Mouse (Mus musculus): ENCODE measurements around the gene Ppara. TPM values are rescaled to one million over a fixed set of nuclear protein-coding genes. Genes with fewer than 3 reads are reported as not detected.

Gene Ppara
- polyA plus RNA-seq, 1 experiment: 1.1 TPM

DNA sequence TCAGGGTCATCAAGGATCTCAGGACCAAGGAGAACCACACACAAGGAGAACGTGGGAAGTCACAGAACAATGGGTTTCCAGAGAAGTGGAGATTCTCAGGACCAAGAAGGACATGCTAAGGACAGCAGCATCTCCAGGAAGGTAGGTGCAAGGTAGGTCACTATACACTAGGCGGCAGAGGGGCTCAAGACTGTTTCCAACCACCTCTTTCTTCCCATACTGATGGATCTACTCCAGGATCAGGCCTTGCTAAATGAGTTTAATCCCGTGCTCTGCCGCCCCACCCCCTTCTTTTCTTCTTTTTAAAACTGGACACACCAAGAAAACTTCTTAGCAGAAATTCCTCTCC lies 87.2 kb downstream of the Ppara start:
- 33% methylated on average over 4 of the region's 4 CpGs for WGBS
- no peak overlapping the region for H3K27ac ChIP-seq (ENCODE audit: control insufficient read depth, insufficient read depth, low read depth, low read length, poor library complexity)
- H3K4me1 ChIP-seq (ENCODE audit: control insufficient read depth, insufficient read depth, low read length): no peaks in the 10 kb centered on the region
- no peak overlapping the region for H3K4me3 ChIP-seq (replicated peaks; ENCODE audit: control insufficient read depth, low read depth, low read length)
- no peak for TF ChIP-seq CTCF (IDR thresholded peaks at IDR 0.05; ENCODE audit: control insufficient read depth, insufficient read depth, low read length)
- no peak for TF ChIP-seq POLR2A (IDR thresholded peaks at IDR 0.05; ENCODE audit: borderline replicate concordance, control insufficient read depth, low read depth, low read length)

DNA sequence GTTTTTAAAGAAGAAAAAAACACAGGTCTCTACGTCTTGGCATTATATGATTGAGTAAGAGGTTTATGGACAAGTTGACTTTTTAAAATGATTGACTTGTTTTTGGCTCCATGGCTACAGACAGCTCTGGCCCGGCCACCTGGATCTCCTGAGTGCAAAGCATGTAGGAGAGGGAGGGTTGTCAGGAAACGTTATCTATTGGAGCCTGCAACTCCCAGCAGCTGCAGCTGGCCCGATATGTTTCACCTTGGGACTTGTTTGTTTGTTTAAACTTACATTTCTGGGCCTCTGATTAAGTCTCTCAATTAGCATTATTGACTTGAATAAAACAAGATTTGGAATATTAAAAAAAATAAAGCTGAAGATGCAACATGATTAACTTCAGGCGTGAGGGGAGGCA lies 91.9 kb downstream of the Ppara start:
- Histone ChIP-seq H3K27ac (ENCODE audit: control insufficient read depth, insufficient read depth, low read depth, low read length, poor library complexity) (no peak overlapping the region), H3K4me3 (replicated peaks; ENCODE audit: control insufficient read depth, low read depth, low read length) (no peak overlapping the region), H3K4me1 (ENCODE audit: control insufficient read depth, insufficient read depth, low read length) (no peaks in the 10 kb centered on the region)
- TF ChIP-seq CTCF (IDR thresholded peaks at IDR 0.05; ENCODE audit: control insufficient read depth, insufficient read depth, low read length): no peak
- no peak for TF ChIP-seq POLR2A (IDR thresholded peaks at IDR 0.05; ENCODE audit: borderline replicate concordance, control insufficient read depth, low read depth, low read length)
- 55% methylated on average over 5 of the region's 5 CpGs for WGBS

DNA sequence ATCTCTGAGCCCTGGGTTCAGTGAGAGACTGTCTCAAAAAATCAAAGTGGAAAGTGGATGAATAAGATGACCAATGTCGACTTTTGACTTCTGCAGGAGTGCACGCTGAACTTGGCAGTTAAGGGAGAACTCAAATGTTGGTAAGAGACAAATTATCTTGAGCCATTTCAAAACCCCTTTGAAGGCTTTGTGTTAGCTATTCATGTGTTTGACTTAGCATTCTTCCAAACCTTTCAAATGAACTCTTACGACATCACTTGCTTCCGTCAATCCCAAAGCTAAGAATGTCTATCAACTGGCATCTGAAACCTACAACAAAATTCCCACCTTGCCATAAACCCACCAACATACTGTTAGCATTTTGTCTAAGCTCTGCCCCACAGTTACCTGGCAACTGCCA lies 93.3 kb downstream of the Ppara start:
- Histone ChIP-seq H3K27ac (ENCODE audit: control insufficient read depth, insufficient read depth, low read depth, low read length, poor library complexity) (no peak overlapping the region), H3K4me3 (replicated peaks; ENCODE audit: control insufficient read depth, low read depth, low read length) (no peak overlapping the region), H3K4me1 (ENCODE audit: control insufficient read depth, insufficient read depth, low read length) (no peaks in the 10 kb centered on the region; the same call in 1 of the 2 replicates)
- 77% methylated on average over 4 of the region's 4 CpGs for WGBS
- TF ChIP-seq CTCF (IDR thresholded peaks at IDR 0.05; ENCODE audit: control insufficient read depth, insufficient read depth, low read length) (no peak), POLR2A (IDR thresholded peaks at IDR 0.05; ENCODE audit: borderline replicate concordance, control insufficient read depth, low read depth, low read length) (no peak)

DNA sequence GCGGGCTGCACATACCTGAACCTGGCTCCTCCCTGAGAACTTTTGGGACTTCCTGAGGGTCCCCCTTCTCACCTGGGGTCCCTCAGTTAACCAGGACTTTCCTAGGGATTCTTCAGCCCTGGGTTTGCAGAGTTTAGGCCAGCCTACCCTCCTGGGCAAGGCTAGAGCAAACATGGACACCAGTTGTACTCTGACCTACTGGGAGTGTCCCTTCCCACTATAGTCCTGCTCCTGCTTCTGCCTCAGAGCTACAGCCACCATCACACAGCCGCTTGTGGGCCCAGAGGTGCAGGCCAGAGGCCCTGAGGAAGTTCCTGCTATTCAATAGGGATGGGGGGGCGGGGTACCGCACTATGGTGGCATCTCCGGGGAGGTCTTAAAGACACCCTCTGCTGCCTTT lies 94.7 kb downstream of the Ppara start:
- no peak overlapping the region for H3K27ac ChIP-seq (ENCODE audit: control insufficient read depth, insufficient read depth, low read depth, low read length, poor library complexity)
- WGBS: 74% methylated on average over 5 of the region's 5 CpGs

DNA sequence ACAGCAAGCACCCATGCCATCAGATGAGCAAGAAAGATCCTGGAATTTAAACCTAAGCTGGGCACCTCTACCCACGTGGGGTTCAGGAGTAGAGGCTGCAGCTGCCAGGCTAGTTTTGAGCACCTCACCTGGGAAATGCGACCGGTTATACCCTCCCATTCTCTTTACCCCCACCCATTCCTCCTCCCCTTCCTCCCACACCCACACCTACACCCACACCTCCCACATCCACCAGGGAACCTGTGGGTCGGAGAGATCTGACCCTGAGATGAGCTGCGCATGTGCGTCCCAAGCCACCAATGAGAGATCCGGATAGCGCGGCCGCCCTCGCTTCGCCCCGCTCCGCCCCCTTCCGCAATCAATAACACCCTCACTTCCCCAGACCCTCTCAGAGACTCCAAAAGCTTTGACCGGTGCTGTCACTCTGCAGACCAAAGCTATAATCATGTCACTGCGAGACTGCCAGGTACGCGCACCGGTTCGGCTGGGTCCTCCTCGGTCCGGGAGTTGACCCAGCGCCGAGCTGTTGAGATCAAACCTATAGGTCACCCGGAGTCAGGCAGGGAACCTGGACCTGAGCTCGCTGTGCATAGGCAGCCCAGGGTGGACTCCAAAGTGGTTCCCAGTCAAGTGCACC lies 97.3 kb downstream of the Ppara start, which contains the start of gene Ttc38:
TSS of gene Ttc38 (plus strand) at position 353 of the 637 bp plus-strand sequence.
- H3K4me3 ChIP-seq (replicated peaks; ENCODE audit: control insufficient read depth, low read depth, low read length): peak within 1 kb of the TSS; percentile 86
- WGBS: under 1% methylated on average over 27 of the region's 27 CpGs
- TF ChIP-seq CTCF (IDR thresholded peaks at IDR 0.05; ENCODE audit: control insufficient read depth, insufficient read depth, low read length): no peak
- peak; percentile 69; the same call in 1 of the 2 replicates for TF ChIP-seq POLR2A (IDR thresholded peaks at IDR 0.05; ENCODE audit: borderline replicate concordance, control insufficient read depth, low read depth, low read length)
- H3K27ac ChIP-seq (ENCODE audit: control insufficient read depth, insufficient read depth, low read depth, low read length, poor library complexity): peak within 1 kb of the TSS; percentile 51; the same call in 1 of the 2 replicates
- no peaks in the 10 kb centered on the region; the same call in 1 of the 2 replicates for H3K4me1 ChIP-seq (ENCODE audit: control insufficient read depth, insufficient read depth, low read length)

More for the DNA sequence above, 94.7 kb downstream of the Ppara start:
- H3K4me3 ChIP-seq (replicated peaks; ENCODE audit: control insufficient read depth, low read depth, low read length): no peak overlapping the region
- no peaks in the 10 kb centered on the region; the same call in 1 of the 2 replicates for H3K4me1 ChIP-seq (ENCODE audit: control insufficient read depth, insufficient read depth, low read length)
- TF ChIP-seq CTCF (IDR thresholded peaks at IDR 0.05; ENCODE audit: control insufficient read depth, insufficient read depth, low read length) (no peak), POLR2A (IDR thresholded peaks at IDR 0.05; ENCODE audit: borderline replicate concordance, control insufficient read depth, low read depth, low read length) (no peak)

DNA sequence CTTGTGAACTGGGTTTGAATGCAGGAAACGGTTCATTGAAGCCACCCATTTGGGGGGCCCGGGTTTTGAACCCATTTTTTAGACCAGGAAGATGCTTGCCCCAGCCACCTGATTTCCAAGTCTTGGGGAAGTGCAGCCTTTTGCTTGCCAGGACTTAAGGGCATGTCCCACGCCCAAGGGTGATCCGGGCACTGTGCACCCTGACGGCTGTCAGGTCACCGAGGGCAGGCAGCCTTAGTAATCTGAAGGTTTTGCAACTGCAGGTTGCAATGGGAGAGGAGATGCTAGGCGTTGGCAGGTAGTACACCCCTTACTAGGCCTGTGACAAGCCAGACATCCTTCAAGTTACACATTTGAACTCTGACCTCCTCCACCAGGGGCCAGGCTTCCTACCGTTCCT lies 97.8 kb downstream of the Ppara start:
- TF ChIP-seq POLR2A (IDR thresholded peaks at IDR 0.05; ENCODE audit: borderline replicate concordance, control insufficient read depth, low read depth, low read length): no peak
- 28% methylated on average over 8 of the region's 8 CpGs for WGBS
- Histone ChIP-seq H3K4me1 (ENCODE audit: control insufficient read depth, insufficient read depth, low read length) (no peaks in the 10 kb centered on the region; the same call in 1 of the 2 replicates), H3K27ac (ENCODE audit: control insufficient read depth, insufficient read depth, low read depth, low read length, poor library complexity) (peak overlapping the region; percentile 51; the same call in 1 of the 2 replicates), H3K4me3 (replicated peaks; ENCODE audit: control insufficient read depth, low read depth, low read length) (peak overlapping the region; percentile 86)

DNA sequence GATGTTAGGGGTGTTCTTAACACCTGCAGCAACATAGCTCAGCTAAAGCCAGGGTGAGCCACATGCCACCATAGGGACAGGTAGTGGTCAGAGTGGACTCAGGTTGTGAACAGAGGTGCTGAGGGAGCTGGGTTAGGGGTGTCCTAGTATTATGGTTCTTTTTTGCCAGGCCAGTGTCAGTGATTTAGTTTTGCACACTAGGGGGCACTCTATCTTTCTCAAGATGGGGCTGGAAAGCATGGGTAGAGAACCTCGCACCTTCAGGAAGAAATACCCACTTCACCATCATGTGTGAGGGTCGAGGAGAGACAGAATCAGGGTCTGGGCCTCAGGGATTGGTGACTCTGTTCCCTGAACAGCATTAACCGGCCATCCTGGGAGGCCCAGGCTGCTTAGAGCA lies 100.6 kb downstream of the Ppara start:
- Histone ChIP-seq H3K4me3 (replicated peaks; ENCODE audit: control insufficient read depth, low read depth, low read length) (no peak overlapping the region), H3K4me1 (ENCODE audit: control insufficient read depth, insufficient read depth, low read length) (no peaks in the 10 kb centered on the region; the same call in 1 of the 2 replicates), H3K27ac (ENCODE audit: control insufficient read depth, insufficient read depth, low read depth, low read length, poor library complexity) (no peak overlapping the region)
- WGBS: 58% methylated on average over 3 of the region's 3 CpGs
- TF ChIP-seq POLR2A (IDR thresholded peaks at IDR 0.05; ENCODE audit: borderline replicate concordance, control insufficient read depth, low read depth, low read length) (no peak), CTCF (IDR thresholded peaks at IDR 0.05; ENCODE audit: control insufficient read depth, insufficient read depth, low read length) (no peak)

DNA sequence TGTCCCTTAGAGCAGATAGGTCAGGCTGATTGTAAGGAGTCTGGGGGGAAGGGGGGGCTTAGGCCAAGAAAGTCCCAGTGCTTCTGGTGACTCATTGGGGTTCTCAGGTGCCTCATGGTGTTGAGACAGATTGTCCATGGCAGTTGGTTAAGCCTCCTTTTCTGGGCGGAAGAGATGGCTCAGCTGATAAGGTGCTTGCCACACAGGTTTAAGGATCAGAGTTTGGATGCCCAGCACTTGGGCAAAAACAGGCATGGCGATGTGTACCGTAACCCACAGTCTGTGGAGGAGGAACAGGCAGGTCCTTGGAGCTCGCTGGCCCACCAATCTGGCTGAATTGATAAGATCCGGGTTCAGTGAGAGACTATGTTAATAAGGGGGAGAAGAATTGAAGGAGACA lies 102.1 kb downstream of the Ppara start:
- 68% methylated on average over 5 of the region's 5 CpGs for WGBS
- TF ChIP-seq CTCF (IDR thresholded peaks at IDR 0.05; ENCODE audit: control insufficient read depth, insufficient read depth, low read length): no peak
- no peak for TF ChIP-seq POLR2A (IDR thresholded peaks at IDR 0.05; ENCODE audit: borderline replicate concordance, control insufficient read depth, low read depth, low read length)

More for the DNA sequence above, 102.1 kb downstream of the Ppara start:
- Histone ChIP-seq H3K4me1 (ENCODE audit: control insufficient read depth, insufficient read depth, low read length) (no peaks in the 10 kb centered on the region; the same call in 1 of the 2 replicates), H3K4me3 (replicated peaks; ENCODE audit: control insufficient read depth, low read depth, low read length) (no peak overlapping the region), H3K27ac (ENCODE audit: control insufficient read depth, insufficient read depth, low read depth, low read length, poor library complexity) (no peak overlapping the region)

Measured in bone marrow, adult 2 months (tissue).